Mouse (Mus musculus) heart, embryonic 15.5 days (tissue): ENCODE measurements at regions not wholly inside any gene's neighbourhood (a gene's known extent, or its start where the extent isn't known, plus 50 kb on each side); places are given as distances from the start of the nearest gene placed in this dataset.

Experiments
- ATAC-seq: fragments of 200-750 bp; cut with Nextera tagmentation; replicated peaks from 2 replicates; pipeline ENCODE4 v1.8.0; 2017; ENCODE audit warnings: low read depth, moderate TSS enrichment; ENCODE audit not compliant: insufficient number of reproducible peaks, insufficient read depth, low FRiP score
- H3K27ac ChIP-seq: fragments of 300-500 bp; sonication (generic); 2 replicates; pipeline ENCODE4 v1.5.1; 2015; ENCODE audit warnings: mild to moderate bottlenecking, inconsistent platforms
- H3K27me3 ChIP-seq: fragments of 300-500 bp; sonication (generic); 2 replicates; pipeline ENCODE4 v1.6.1; 2015; ENCODE audit warnings: inconsistent platforms
- H3K36me3 ChIP-seq: fragments of 300-500 bp; sonication (generic); 2 replicates; pipeline ENCODE4 v1.6.1; 2015; ENCODE audit warnings: mild to moderate bottlenecking, inconsistent platforms
- H3K4me1 ChIP-seq: fragments of 300-500 bp; sonication (generic); replicated peaks from 2 replicates; pipeline ENCODE4 v1.6.1; 2015; ENCODE audit warnings: inconsistent platforms
- H3K4me2 ChIP-seq: fragments of 300-500 bp; sonication (generic); 2 replicates; pipeline ENCODE4 v1.6.1; 2015; ENCODE audit warnings: inconsistent platforms, mild to moderate bottlenecking, moderate library complexity
- H3K4me3 ChIP-seq: fragments of 300-500 bp; sonication (generic); 2 replicates; pipeline ENCODE4 v1.5.1; 2015; ENCODE audit warnings: mild to moderate bottlenecking, inconsistent platforms
- H3K9ac ChIP-seq: fragments of 300-500 bp; sonication (generic); 2 replicates; pipeline ENCODE4 v1.6.1; 2015; ENCODE audit warnings: mild to moderate bottlenecking, inconsistent platforms
- H3K9me3 ChIP-seq: fragments of 300-500 bp; sonication (generic); replicated peaks from 2 replicates; pipeline ENCODE4 v1.6.1; 2016; ENCODE audit warnings: inconsistent platforms
- WGBS: fragments of 180-500 bp; shearing (Covaris S2); methylation state at CpG from one replicate; pipeline ENCODE4 v1.1.7; 2015; ENCODE audit warnings: mixed read lengths; 5-methylcytosine and 5-hydroxymethylcytosine counted together

- 76% methylated on average over 4 of the region's 4 CpGs for WGBS
- Histone ChIP-seq H3K4me2 (no peak overlapping the region), H3K9ac (no peak overlapping the region), H3K4me1 (no peaks in the 10 kb centered on the region), H3K9me3 (no peaks in the 10 kb centered on the region), H3K36me3 (no peaks in the 10 kb centered on the region), H3K27ac (no peak overlapping the region), H3K4me3 (no peak overlapping the region), H3K27me3 (no peaks in the 10 kb centered on the region)
- no peak for ATAC-seq
These were observed 85.2 kb upstream of the Vstm2b start for GRCm38 (mm10) chr7:40812952-40813351.

GRCm38 (mm10) chr7:40825141-40825742, 72.9 kb upstream of the Vstm2b start:
- no peak overlapping the region for H3K4me3 ChIP-seq
- ATAC-seq, result no peak
- H3K4me2 ChIP-seq, result no peak overlapping the region
- no peak overlapping the region for H3K9ac ChIP-seq
- H3K4me1 ChIP-seq, result no peaks in the 10 kb centered on the region
- WGBS, result 77% methylated on average over 7 of the region's 7 CpGs
- no peaks in the 10 kb centered on the region for H3K36me3 ChIP-seq
- H3K9me3 ChIP-seq, result no peaks in the 10 kb centered on the region
- H3K27me3 ChIP-seq, result no peaks in the 10 kb centered on the region
- H3K27ac ChIP-seq, result no peak overlapping the region

- no peaks in the 10 kb centered on the region for H3K27me3 ChIP-seq
- H3K36me3 ChIP-seq, result no peaks in the 10 kb centered on the region
- no peak overlapping the region for H3K4me3 ChIP-seq
- no peak for ATAC-seq
- no peak overlapping the region for H3K9ac ChIP-seq
- H3K4me2 ChIP-seq, result no peak overlapping the region
- H3K27ac ChIP-seq, result no peak overlapping the region
- no peaks in the 10 kb centered on the region for H3K9me3 ChIP-seq
- no peaks in the 10 kb centered on the region for H3K4me1 ChIP-seq
- WGBS, result 78% methylated on average over 5 of the region's 5 CpGs
These were observed 68.6 kb upstream of the Vstm2b start for GRCm38 (mm10) chr7:40829526-40829925.

- Histone ChIP-seq H3K36me3 (no peaks in the 10 kb centered on the region), H3K4me3 (no peak overlapping the region), H3K9me3 (no peaks in the 10 kb centered on the region), H3K27ac (no peak overlapping the region), H3K4me2 (no peak overlapping the region), H3K27me3 (no peaks in the 10 kb centered on the region), H3K4me1 (no peaks in the 10 kb centered on the region), H3K9ac (no peak overlapping the region)
- 77% methylated on average over 4 of the region's 4 CpGs for WGBS
- no peak for ATAC-seq
These were observed 66.5 kb upstream of the Vstm2b start for GRCm38 (mm10) chr7:40831583-40831982.

GRCm38 (mm10) chr7:40842344-40842992, 55.7 kb upstream of the Vstm2b start:
- Histone ChIP-seq H3K4me2 (no peak overlapping the region), H3K9ac (no peak overlapping the region), H3K4me3 (no peak overlapping the region), H3K9me3 (no peaks in the 10 kb centered on the region), H3K36me3 (no peaks in the 10 kb centered on the region), H3K27ac (no peak overlapping the region), H3K4me1 (no peaks in the 10 kb centered on the region), H3K27me3 (no peaks in the 10 kb centered on the region)
- ATAC-seq, result no peak
- 74% methylated on average over 8 of the region's 8 CpGs for WGBS

- Histone ChIP-seq H3K4me2 (no peak overlapping the region), H3K9me3 (no peaks in the 10 kb centered on the region), H3K4me3 (no peak overlapping the region), H3K27ac (no peak overlapping the region), H3K27me3 (no peaks in the 10 kb centered on the region), H3K4me1 (no peaks in the 10 kb centered on the region), H3K9ac (no peak overlapping the region), H3K36me3 (no peaks in the 10 kb centered on the region)
- no peak for ATAC-seq
- WGBS, result 63% methylated on average over 6 of the region's 6 CpGs
These were observed 51.6 kb upstream of the Vstm2b start for GRCm38 (mm10) chr7:40846512-40846911.
